In the genomic region with DNA sequence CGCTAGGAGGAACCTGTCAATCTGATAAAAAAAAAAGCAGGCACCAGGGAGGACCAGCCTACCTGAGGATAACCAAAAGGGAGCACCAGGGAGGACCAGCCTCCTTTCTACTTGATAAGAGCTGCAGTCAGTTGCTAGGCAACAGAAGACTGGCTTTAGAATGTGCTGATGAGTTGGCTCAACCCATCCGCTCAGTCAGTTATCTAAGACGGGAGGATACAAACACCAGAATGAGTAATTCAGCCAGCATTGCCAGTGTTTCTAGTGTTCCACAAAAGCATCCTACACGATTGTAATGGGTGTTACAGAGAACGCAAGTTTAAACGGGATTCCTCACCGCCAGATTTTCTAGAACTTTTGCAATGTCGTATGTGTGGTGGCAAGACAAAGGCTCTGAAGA, we compare ENCODE assay signal across 22 mouse cellular contexts. TPM values are rescaled to one million over a fixed set of nuclear protein-coding genes. Genes with fewer than 3 reads are reported as not detected.
DNase-seq lines count a peak whose midpoint lies in the region; TF ChIP-seq lines count a peak whose summit lies in the region.
"Had no signal": no experiment of that assay in that cellular context is flagged by ENCODE, and none has a peak within 500 bp of the region (broad histone marks: within the 10 kb centered on the region; RNA-seq: fewer than 3 reads in every experiment).

No protein-coding gene starts in this region.

- intact Hi-C loops in left cerebral cortex, adult 2 months (cut with DNase I) = no loop called here

- DNase-seq in frontal cortex, postnatal 36 days (ENCODE audit: low spot score in 2 of 2) = peak; percentile 28 to 56
- no peak for DNase-seq in frontal cortex, postnatal 25 days (ENCODE audit: low spot score in 2 of 2)
- DNase-seq in right cerebral cortex, adult 2 months (ENCODE audit: low spot score in 2 of 2) = peak; percentile 57 to 63
- no peak for DNase-seq in right cerebral cortex, postnatal 14 days
- DNase-seq in left cerebral cortex, adult 2 months (ENCODE audit: extremely low spot score in 1 of 2, low spot score in 2 of 2) = peak; percentile 26 to 41
- DNase-seq in telencephalon, adult 2 months (ENCODE audit: low read depth, low spot score) = peak; percentile 92
- no peak for DNase-seq in cerebellum, postnatal 25 days
- DNase-seq in retina, embryonic 14.5 days (ENCODE audit: low spot score) = no peak
- DNase-seq: adrenal gland, postnatal 10 days; cerebellum, adult 8-10 months; gastrocnemius, postnatal 10 days; heart, postnatal 10 days; kidney, postnatal 4 days; lung, postnatal 10 days; spleen, adult 18-20 months; thymus, postnatal 14 days had no signal

- H3K27ac ChIP-seq in left cerebral cortex, adult 2 months = no peak overlapping the region; the same call in 1 of the 2 replicates
- H3K27ac ChIP-seq: embryonic facial prominence, embryonic 15.5 days; forebrain, embryonic 12.5 days; hindbrain, embryonic 12.5 days; limb, embryonic 13.5 days; neural tube, embryonic 13.5 days had no signal

- H3K4me3 ChIP-seq in left cerebral cortex, adult 2 months = no peak overlapping the region
- H3K4me3 ChIP-seq: embryonic facial prominence, embryonic 15.5 days; forebrain, embryonic 12.5 days; hindbrain, embryonic 12.5 days; limb, embryonic 13.5 days; megakaryocyte, embryonic 14.5 days; neural tube, embryonic 13.5 days had no signal

- TF ChIP-seq CTCF in left cerebral cortex, adult 2 months (IDR thresholded peaks at IDR 0.05) = no peak

RNA-seq across cellular contexts. Expression of a gene that starts 11.7 kb away (rescaled TPM):
- under 1 TPM in 1 of 2 experiments, not detected in 1; 0.57 TPM for total RNA-seq in left cerebral cortex, adult 2 months (2021)

RNA-seq across cellular contexts. Expression of a gene that starts 23.2 kb away (rescaled TPM):
- total RNA-seq in left cerebral cortex, adult 2 months (2021) = 10 to 100 TPM; 63.6 to 64.1 TPM

RNA-seq across cellular contexts. Expression of a gene that starts 45.3 kb away (rescaled TPM):
- 10 to 100 TPM; 27.4 to 28.3 TPM for total RNA-seq in left cerebral cortex, adult 2 months (2021)

RNA-seq across cellular contexts. Expression of a gene that starts 45.5 kb away (rescaled TPM):
- 1 to 10 TPM; 3.8 to 4.4 TPM for total RNA-seq in left cerebral cortex, adult 2 months (2021)

Comparison
In these comparisons a context has a peak if more than half of its experiments do, and no peak if none do; other contexts are left out.
1. DNase-seq: peak in frontal cortex, postnatal 36 days (2 of 2), right cerebral cortex, adult 2 months (2 of 2), left cerebral cortex, adult 2 months (2 of 2) and telencephalon, adult 2 months (single experiment); none in frontal cortex, postnatal 25 days (0 of 2), right cerebral cortex, postnatal 14 days (single experiment), cerebellum, postnatal 25 days (0 of 2) and retina, embryonic 14.5 days (single experiment).